Mouse (Mus musculus) midbrain, embryonic 15.5 days (tissue): ENCODE measurements at regions not wholly inside any gene's neighbourhood (a gene's known extent, or its start where the extent isn't known, plus 50 kb on each side); places are given as distances from the start of the nearest gene placed in this dataset.

Experiments
- ATAC-seq: fragments of 200-750 bp; cut with Nextera tagmentation; replicated peaks from 2 replicates; pipeline ENCODE4 v1.8.0; 2017; ENCODE audit warnings: moderate TSS enrichment
- H3K27ac ChIP-seq: fragments of 300-500 bp; sonication (generic); 2 replicates; pipeline ENCODE4 v1.5.1; 2015; ENCODE audit warnings: mild to moderate bottlenecking, inconsistent platforms
- H3K27me3 ChIP-seq: fragments of 300-500 bp; sonication (generic); replicated peaks from 2 replicates; pipeline ENCODE4 v1.6.1; 2015; ENCODE audit warnings: inconsistent platforms
- H3K36me3 ChIP-seq: fragments of 300-500 bp; sonication (generic); replicated peaks from 2 replicates; pipeline ENCODE4 v1.6.1; 2015; ENCODE audit warnings: inconsistent platforms
- H3K4me1 ChIP-seq: fragments of 300-500 bp; sonication (generic); 2 replicates; pipeline ENCODE4 v1.6.1; 2015; ENCODE audit warnings: inconsistent platforms
- H3K4me2 ChIP-seq: fragments of 300-500 bp; sonication (generic); 2 replicates; pipeline ENCODE4 v1.6.1; 2015; ENCODE audit warnings: inconsistent platforms, mild to moderate bottlenecking, moderate library complexity
- H3K4me3 ChIP-seq: fragments of 300-500 bp; sonication (generic); 2 replicates; pipeline ENCODE4 v1.5.1; 2015; ENCODE audit warnings: mild to moderate bottlenecking, inconsistent platforms
- H3K9ac ChIP-seq: fragments of 300-500 bp; sonication (generic); 2 replicates; pipeline ENCODE4 v1.6.1; 2015; ENCODE audit warnings: mild to moderate bottlenecking, inconsistent platforms
- H3K9me3 ChIP-seq: fragments of 300-500 bp; sonication (generic); 2 replicates; pipeline ENCODE4 v1.6.1; 2016; ENCODE audit warnings: inconsistent platforms
- WGBS: fragments of 180-500 bp; shearing (Covaris S2); methylation state at CpG from one replicate; pipeline ENCODE4 v1.1.7; 2015; ENCODE audit warnings: mixed read lengths; 5-methylcytosine and 5-hydroxymethylcytosine counted together

GRCm38 (mm10) chr9:91528388-91528787 lies 162.8 kb upstream of the Zic1 start:
- H3K4me1 ChIP-seq, result no peaks in the 10 kb centered on the region
- WGBS, result 67% methylated on average over 5 of the region's 5 CpGs
- H3K4me3 ChIP-seq, result no peak overlapping the region
- no peak overlapping the region for H3K4me2 ChIP-seq
- no peaks in the 10 kb centered on the region for H3K36me3 ChIP-seq
- ATAC-seq, result no peak
- no peaks in the 10 kb centered on the region for H3K9me3 ChIP-seq
- no peak overlapping the region for H3K9ac ChIP-seq
- no peaks in the 10 kb centered on the region for H3K27me3 ChIP-seq
- H3K27ac ChIP-seq, result no peak overlapping the region

- no peaks in the 10 kb centered on the region for H3K9me3 ChIP-seq
- ATAC-seq, result no peak
- peaks cover 4% of the 10 kb centered on the region; the same call in 1 of the 2 replicates for H3K4me1 ChIP-seq
- H3K27me3 ChIP-seq, result no peaks in the 10 kb centered on the region
- WGBS, result 28% methylated on average over 3 of the region's 3 CpGs
- H3K4me2 ChIP-seq, result no peak overlapping the region
- no peak overlapping the region for H3K9ac ChIP-seq
- H3K4me3 ChIP-seq, result no peak overlapping the region
- H3K27ac ChIP-seq, result peak overlapping the region; percentile 45
- no peaks in the 10 kb centered on the region for H3K36me3 ChIP-seq
These were observed 154.9 kb upstream of the Zic1 start for GRCm38 (mm10) chr9:91520521-91520920.

GRCm38 (mm10) chr9:91509672-91510071 lies 144.1 kb upstream of the Zic1 start:
- no peak overlapping the region for H3K4me2 ChIP-seq
- WGBS, result 53% methylated on average over 3 of the region's 3 CpGs

GRCm38 (mm10) chr9:91503657-91504329 lies 138.2 kb upstream of the Zic1 start:
- 69% methylated on average over 5 of the region's 5 CpGs for WGBS
- H3K27me3 ChIP-seq, result no peaks in the 10 kb centered on the region
- H3K4me1 ChIP-seq, result no peaks in the 10 kb centered on the region
- no peaks in the 10 kb centered on the region for H3K9me3 ChIP-seq
- H3K4me2 ChIP-seq, result no peak overlapping the region
- H3K4me3 ChIP-seq, result no peak overlapping the region
- no peak overlapping the region for H3K9ac ChIP-seq
- H3K27ac ChIP-seq, result no peak overlapping the region
- ATAC-seq, result no peak
- no peaks in the 10 kb centered on the region for H3K36me3 ChIP-seq

More at GRCm38 (mm10) chr9:91509672-91510071, 144.1 kb upstream of the Zic1 start:
- H3K9ac ChIP-seq, result no peak overlapping the region
- H3K27me3 ChIP-seq, result no peaks in the 10 kb centered on the region
- H3K27ac ChIP-seq, result peak overlapping the region; percentile 42; the same call in 1 of the 2 replicates
- H3K4me3 ChIP-seq, result no peak overlapping the region
- peak; percentile 54; the same call in 1 of the 2 replicates for ATAC-seq
- no peaks in the 10 kb centered on the region for H3K9me3 ChIP-seq
- no peaks in the 10 kb centered on the region for H3K36me3 ChIP-seq
- H3K4me1 ChIP-seq, result peaks cover 3% of the 10 kb centered on the region; the same call in 1 of the 2 replicates

GRCm38 (mm10) chr9:91476596-91476995 lies 111.0 kb upstream of the Zic1 start:
- no peak overlapping the region for H3K9ac ChIP-seq
- H3K36me3 ChIP-seq, result no peaks in the 10 kb centered on the region
- peaks cover 5% of the 10 kb centered on the region for H3K4me1 ChIP-seq
- H3K27ac ChIP-seq, result peak overlapping the region; percentile 50; the same call in 1 of the 2 replicates
- 10% methylated on average over 3 of the region's 3 CpGs for WGBS
- H3K9me3 ChIP-seq, result no peaks in the 10 kb centered on the region
- no peak; the same call in 1 of the 2 replicates for ATAC-seq
- H3K4me2 ChIP-seq, result no peak overlapping the region
- H3K4me3 ChIP-seq, result no peak overlapping the region
- H3K27me3 ChIP-seq, result no peaks in the 10 kb centered on the region

DNA sequence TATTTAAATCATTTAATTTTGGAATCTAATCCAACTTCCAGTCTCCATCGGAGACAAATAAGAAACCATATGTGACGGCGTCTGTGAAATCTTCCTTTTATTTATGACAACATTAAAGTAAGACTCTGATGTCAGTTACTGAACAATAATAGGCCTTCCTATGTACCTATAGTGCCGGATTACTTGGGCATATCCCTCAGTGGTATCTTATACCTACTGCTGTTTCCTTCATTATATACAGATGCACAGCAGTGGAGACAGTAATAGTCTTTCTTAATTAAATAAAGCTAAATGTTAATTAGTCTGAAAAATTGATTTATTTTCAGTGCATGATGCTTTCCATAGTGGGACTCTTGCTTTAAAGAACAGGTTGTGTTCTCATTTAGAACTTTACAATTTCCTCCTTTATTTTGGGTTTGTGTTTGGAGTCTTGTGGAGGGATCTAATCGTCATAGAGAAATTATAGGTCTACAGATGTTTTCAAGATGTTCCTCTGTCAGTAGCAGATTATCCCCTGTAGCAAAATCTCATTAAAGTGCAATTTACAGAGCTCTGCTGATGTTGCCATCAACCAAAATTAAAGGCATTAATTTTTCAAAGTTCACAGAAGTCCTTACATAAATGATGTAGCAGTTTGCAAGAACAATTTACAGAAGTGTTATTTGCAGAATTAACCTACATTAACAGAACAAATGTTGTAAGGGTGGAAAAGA lies 97.3 kb upstream of the Zic1 start:
- H3K4me1 ChIP-seq, result no peaks in the 10 kb centered on the region
- no peak overlapping the region for H3K9ac ChIP-seq
- WGBS, result 75% methylated on average over 5 of the region's 5 CpGs
- no peak overlapping the region for H3K27ac ChIP-seq
- H3K27me3 ChIP-seq, result no peaks in the 10 kb centered on the region
- no peak for ATAC-seq
- H3K9me3 ChIP-seq, result no peaks in the 10 kb centered on the region
- no peaks in the 10 kb centered on the region for H3K36me3 ChIP-seq
- H3K4me2 ChIP-seq, result no peak overlapping the region
- H3K4me3 ChIP-seq, result no peak overlapping the region

GRCm38 (mm10) chr9:91459921-91460320 lies 94.3 kb upstream of the Zic1 start:
- Histone ChIP-seq H3K4me1 (no peaks in the 10 kb centered on the region), H3K9me3 (no peaks in the 10 kb centered on the region), H3K36me3 (no peaks in the 10 kb centered on the region), H3K4me3 (no peak overlapping the region), H3K9ac (no peak overlapping the region), H3K27ac (no peak overlapping the region), H3K27me3 (no peaks in the 10 kb centered on the region), H3K4me2 (no peak overlapping the region)
- WGBS, result 39% methylated on average over 2 of the region's 2 CpGs
- ATAC-seq, result no peak

DNA sequence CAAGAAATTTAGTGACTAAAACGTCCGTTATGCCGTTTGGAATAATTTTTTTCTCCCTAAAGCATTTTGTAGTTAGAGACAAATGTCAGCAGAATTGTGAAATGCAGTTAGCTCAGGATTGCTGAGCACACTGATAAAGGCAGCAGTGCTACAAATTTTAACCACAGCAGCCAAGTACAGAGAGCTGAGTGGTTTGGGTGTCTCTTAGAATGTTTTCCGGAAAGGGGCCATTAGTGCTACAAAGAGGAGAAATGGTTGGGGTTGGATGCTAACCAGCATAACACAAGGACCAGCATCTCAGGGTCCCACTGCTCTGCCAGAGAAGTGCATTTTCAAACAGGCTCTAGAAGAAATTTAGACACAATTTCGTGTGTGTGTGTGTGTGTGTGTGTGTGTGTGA lies 91.2 kb upstream of the Zic1 start:
- H3K9me3 ChIP-seq, result no peaks in the 10 kb centered on the region
- H3K4me3 ChIP-seq, result no peak overlapping the region
- no peak overlapping the region for H3K27ac ChIP-seq
- H3K36me3 ChIP-seq, result no peaks in the 10 kb centered on the region
- no peak overlapping the region for H3K9ac ChIP-seq
- no peak overlapping the region for H3K4me2 ChIP-seq
- H3K4me1 ChIP-seq, result no peaks in the 10 kb centered on the region
- no peaks in the 10 kb centered on the region for H3K27me3 ChIP-seq
- 50% methylated on average over 5 of the region's 5 CpGs for WGBS
- ATAC-seq, result no peak

DNA sequence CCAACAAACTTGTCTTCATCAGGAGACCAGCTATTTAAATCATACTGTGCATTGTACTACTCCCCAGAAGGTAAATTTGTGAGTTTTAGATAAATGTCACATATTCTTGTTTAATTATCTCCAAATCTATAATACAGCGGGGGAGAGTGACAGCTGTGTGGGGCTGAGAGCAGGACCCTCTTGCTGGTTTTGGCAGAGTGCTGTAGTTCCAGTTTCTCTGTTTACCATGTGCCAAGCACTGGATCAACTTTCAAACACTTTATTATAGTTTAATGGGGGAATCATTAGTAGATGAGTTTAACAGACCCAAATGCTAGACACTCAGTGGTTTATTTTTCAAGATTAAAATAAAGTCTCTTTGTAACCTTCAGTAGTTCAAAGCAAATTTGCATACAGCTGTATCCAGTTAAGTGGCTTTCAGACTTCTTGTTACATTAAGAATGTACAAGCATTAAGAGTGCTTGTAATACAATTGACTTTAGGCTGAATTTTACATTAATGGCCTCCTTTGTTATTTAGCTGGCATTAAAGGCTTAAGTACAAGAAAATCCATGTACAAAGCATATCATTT lies 90.7 kb upstream of the Zic1 start:
- Histone ChIP-seq H3K9ac (no peak overlapping the region), H3K36me3 (no peaks in the 10 kb centered on the region), H3K4me1 (no peaks in the 10 kb centered on the region), H3K27me3 (no peaks in the 10 kb centered on the region), H3K9me3 (no peaks in the 10 kb centered on the region), H3K27ac (no peak overlapping the region), H3K4me2 (no peak overlapping the region), H3K4me3 (no peak overlapping the region)
- 46% methylated on average over 1 of the region's 1 CpGs for WGBS
- peak; percentile 63 for ATAC-seq

DNA sequence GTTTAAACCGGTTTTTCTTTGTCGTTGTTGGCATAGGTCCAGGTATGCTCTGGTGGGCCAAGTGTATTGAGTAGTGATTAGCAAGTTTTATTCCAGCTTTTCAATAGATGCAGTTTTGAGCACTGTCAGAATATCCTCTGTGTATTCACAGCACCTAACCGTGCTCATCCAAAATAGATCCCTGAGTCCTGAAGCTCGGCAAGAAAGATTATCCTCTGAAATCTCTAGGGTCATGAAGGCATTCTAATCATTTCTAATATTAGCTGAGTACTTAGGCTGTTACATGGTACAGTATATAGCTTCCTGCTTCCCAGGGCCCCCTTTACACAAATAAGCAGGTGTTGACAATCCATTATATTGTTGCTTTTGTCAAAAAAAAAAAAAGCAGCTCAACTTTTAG lies 73.5 kb upstream of the Zic1 start:
- ATAC-seq, result no peak
- WGBS, result 54% methylated on average over 4 of the region's 4 CpGs
- Histone ChIP-seq H3K9ac (no peak overlapping the region), H3K4me2 (no peak overlapping the region), H3K4me1 (no peaks in the 10 kb centered on the region), H3K36me3 (no peaks in the 10 kb centered on the region), H3K27me3 (no peaks in the 10 kb centered on the region), H3K9me3 (no peaks in the 10 kb centered on the region), H3K4me3 (no peak overlapping the region), H3K27ac (no peak overlapping the region)
